Mouse (Mus musculus): ENCODE data around the gene Nf2. TPM values are rescaled to one million over a fixed set of nuclear protein-coding genes. Genes with fewer than 3 reads are reported as not detected.

The Nf2 gene
- polyA plus RNA-seq, 1 experiment from 2014 or later = 37.4 TPM

GRCm38 (mm10) chr11:4793006-4793405, 56.3 kb downstream of the Nf2 start:
- no peaks in the 10 kb centered on the region for H3K27me3 ChIP-seq (replicated peaks; ENCODE audit: control insufficient read depth, insufficient read depth, low read length)
- DNase-seq (ENCODE audit: low spot score) (no peak), ATAC-seq (replicated peaks; ENCODE audit: low FRiP score) (no peak)
- no peaks in the 10 kb centered on the region for H3K9me3 ChIP-seq (ENCODE audit: control insufficient read depth, low read length)
- no peak overlapping the region for H3K4me2 ChIP-seq
- no peak overlapping the region for H3K4me3 ChIP-seq (ENCODE audit: low read depth, low read length)
- WGBS = 68% methylated on average over 3 of the region's 3 CpGs
- peaks cover 5% of the 10 kb centered on the region for H3K36me3 ChIP-seq (ENCODE audit: control insufficient read depth, insufficient read depth, low read length)
- H3K27ac ChIP-seq (ENCODE audit: low read depth, low read length) = no peak overlapping the region
- no peaks in the 10 kb centered on the region for H3K4me1 ChIP-seq (replicated peaks; ENCODE audit: control insufficient read depth, insufficient read depth, low read length)
- H3K9ac ChIP-seq (ENCODE audit: low read depth, low read length) = no peak overlapping the region

GRCm38 (mm10) chr11:4791549-4791948, 57.8 kb downstream of the Nf2 start:
- Histone ChIP-seq H3K36me3 (ENCODE audit: control insufficient read depth, insufficient read depth, low read length) (peaks cover 9% of the 10 kb centered on the region), H3K4me3 (ENCODE audit: low read depth, low read length) (no peak overlapping the region), H3K27ac (ENCODE audit: low read depth, low read length) (no peak overlapping the region), H3K4me1 (replicated peaks; ENCODE audit: control insufficient read depth, insufficient read depth, low read length) (no peaks in the 10 kb centered on the region), H3K4me2 (no peak overlapping the region), H3K9ac (ENCODE audit: low read depth, low read length) (no peak overlapping the region), H3K27me3 (replicated peaks; ENCODE audit: control insufficient read depth, insufficient read depth, low read length) (no peaks in the 10 kb centered on the region), H3K9me3 (ENCODE audit: control insufficient read depth, low read length) (no peaks in the 10 kb centered on the region)
- ATAC-seq (replicated peaks; ENCODE audit: low FRiP score) (no peak), DNase-seq (ENCODE audit: low spot score) (no peak)
- WGBS = 89% methylated on average over 6 of the region's 6 CpGs

- H3K4me2 ChIP-seq = no peak overlapping the region
- H3K9ac ChIP-seq (ENCODE audit: low read depth, low read length) = no peak overlapping the region
- ATAC-seq (replicated peaks; ENCODE audit: low FRiP score) (no peak), DNase-seq (ENCODE audit: low spot score) (no peak)
- WGBS = 94% methylated on average over 5 of the region's 5 CpGs
- H3K9me3 ChIP-seq (ENCODE audit: control insufficient read depth, low read length) = no peaks in the 10 kb centered on the region
- no peaks in the 10 kb centered on the region for H3K27me3 ChIP-seq (replicated peaks; ENCODE audit: control insufficient read depth, insufficient read depth, low read length)
- no peaks in the 10 kb centered on the region for H3K4me1 ChIP-seq (replicated peaks; ENCODE audit: control insufficient read depth, insufficient read depth, low read length)
- no peak overlapping the region for H3K27ac ChIP-seq (ENCODE audit: low read depth, low read length)
- H3K4me3 ChIP-seq (ENCODE audit: low read depth, low read length) = no peak overlapping the region
- H3K36me3 ChIP-seq (ENCODE audit: control insufficient read depth, insufficient read depth, low read length) = peaks cover 10% of the 10 kb centered on the region
Measured at GRCm38 (mm10) chr11:4789691-4790090, 59.6 kb downstream of the Nf2 start.

- ATAC-seq (replicated peaks; ENCODE audit: low FRiP score) = no peak
- H3K27ac ChIP-seq (ENCODE audit: low read depth, low read length) = no peak overlapping the region
- H3K9me3 ChIP-seq (ENCODE audit: control insufficient read depth, low read length) = no peaks in the 10 kb centered on the region
- H3K27me3 ChIP-seq (replicated peaks; ENCODE audit: control insufficient read depth, insufficient read depth, low read length) = no peaks in the 10 kb centered on the region
- H3K9ac ChIP-seq (ENCODE audit: low read depth, low read length) = no peak overlapping the region
- no peak for DNase-seq (ENCODE audit: low spot score)
- 70% methylated on average over 5 of the region's 5 CpGs for WGBS
- H3K36me3 ChIP-seq (ENCODE audit: control insufficient read depth, insufficient read depth, low read length) = peaks cover 12% of the 10 kb centered on the region; the same call in 1 of the 2 replicates
- H3K4me1 ChIP-seq (replicated peaks; ENCODE audit: control insufficient read depth, insufficient read depth, low read length) = no peaks in the 10 kb centered on the region
- H3K4me2 ChIP-seq = no peak overlapping the region
- no peak overlapping the region for H3K4me3 ChIP-seq (ENCODE audit: low read depth, low read length)
Measured at GRCm38 (mm10) chr11:4784629-4785142, 64.7 kb downstream of the Nf2 start.

- Histone ChIP-seq H3K4me3 (ENCODE audit: low read depth, low read length) (no peak overlapping the region), H3K36me3 (ENCODE audit: control insufficient read depth, insufficient read depth, low read length) (peaks cover 24% of the 10 kb centered on the region; the same call in 1 of the 2 replicates), H3K9me3 (ENCODE audit: control insufficient read depth, low read length) (no peaks in the 10 kb centered on the region), H3K4me1 (replicated peaks; ENCODE audit: control insufficient read depth, insufficient read depth, low read length) (no peaks in the 10 kb centered on the region), H3K27me3 (replicated peaks; ENCODE audit: control insufficient read depth, insufficient read depth, low read length) (no peaks in the 10 kb centered on the region), H3K4me2 (no peak overlapping the region), H3K27ac (ENCODE audit: low read depth, low read length) (no peak overlapping the region), H3K9ac (ENCODE audit: low read depth, low read length) (no peak overlapping the region)
- DNase-seq (ENCODE audit: low spot score) = no peak
- WGBS = 73% methylated on average over 3 of the region's 3 CpGs
- no peak for ATAC-seq (replicated peaks; ENCODE audit: low FRiP score)
Measured at GRCm38 (mm10) chr11:4783116-4783515, 66.2 kb downstream of the Nf2 start.

GRCm38 (mm10) chr11:4780927-4781326, 68.4 kb downstream of the Nf2 start:
- ATAC-seq (replicated peaks; ENCODE audit: low FRiP score) (no peak), DNase-seq (ENCODE audit: low spot score) (no peak)
- Histone ChIP-seq H3K4me2 (no peak overlapping the region), H3K4me1 (replicated peaks; ENCODE audit: control insufficient read depth, insufficient read depth, low read length) (no peaks in the 10 kb centered on the region), H3K36me3 (ENCODE audit: control insufficient read depth, insufficient read depth, low read length) (peaks cover 26% of the 10 kb centered on the region; the same call in 1 of the 2 replicates), H3K4me3 (ENCODE audit: low read depth, low read length) (no peak overlapping the region), H3K9ac (ENCODE audit: low read depth, low read length) (no peak overlapping the region), H3K27me3 (replicated peaks; ENCODE audit: control insufficient read depth, insufficient read depth, low read length) (no peaks in the 10 kb centered on the region), H3K9me3 (ENCODE audit: control insufficient read depth, low read length) (no peaks in the 10 kb centered on the region), H3K27ac (ENCODE audit: low read depth, low read length) (no peak overlapping the region)
- 76% methylated on average over 3 of the region's 3 CpGs for WGBS

GRCm38 (mm10) chr11:4772925-4773324, 76.4 kb downstream of the Nf2 start:
- H3K27me3 ChIP-seq (replicated peaks; ENCODE audit: control insufficient read depth, insufficient read depth, low read length) = no peaks in the 10 kb centered on the region
- no peaks in the 10 kb centered on the region for H3K9me3 ChIP-seq (ENCODE audit: control insufficient read depth, low read length)
- 42% methylated on average over 3 of the region's 3 CpGs for WGBS
- H3K4me3 ChIP-seq (ENCODE audit: low read depth, low read length) = no peak overlapping the region
- no peak overlapping the region for H3K4me2 ChIP-seq
- H3K27ac ChIP-seq (ENCODE audit: low read depth, low read length) = no peak overlapping the region
- H3K36me3 ChIP-seq (ENCODE audit: control insufficient read depth, insufficient read depth, low read length) = peaks cover 12% of the 10 kb centered on the region; the same call in 1 of the 2 replicates
- no peak for DNase-seq (ENCODE audit: low spot score)
- H3K4me1 ChIP-seq (replicated peaks; ENCODE audit: control insufficient read depth, insufficient read depth, low read length) = no peaks in the 10 kb centered on the region
- H3K9ac ChIP-seq (ENCODE audit: low read depth, low read length) = no peak overlapping the region
- no peak for ATAC-seq (replicated peaks; ENCODE audit: low FRiP score)

GRCm38 (mm10) chr11:4771756-4772155, 77.6 kb downstream of the Nf2 start:
- DNase-seq (ENCODE audit: low spot score) = no peak
- no peak overlapping the region for H3K9ac ChIP-seq (ENCODE audit: low read depth, low read length)
- ATAC-seq (replicated peaks; ENCODE audit: low FRiP score) = no peak
- no peaks in the 10 kb centered on the region for H3K27me3 ChIP-seq (replicated peaks; ENCODE audit: control insufficient read depth, insufficient read depth, low read length)
- 83% methylated on average over 7 of the region's 7 CpGs for WGBS
- H3K4me2 ChIP-seq = no peak overlapping the region
- peaks cover 9% of the 10 kb centered on the region; the same call in 1 of the 2 replicates for H3K36me3 ChIP-seq (ENCODE audit: control insufficient read depth, insufficient read depth, low read length)
- H3K9me3 ChIP-seq (ENCODE audit: control insufficient read depth, low read length) = no peaks in the 10 kb centered on the region
- no peaks in the 10 kb centered on the region for H3K4me1 ChIP-seq (replicated peaks; ENCODE audit: control insufficient read depth, insufficient read depth, low read length)
- H3K4me3 ChIP-seq (ENCODE audit: low read depth, low read length) = no peak overlapping the region
- no peak overlapping the region for H3K27ac ChIP-seq (ENCODE audit: low read depth, low read length)

GRCm38 (mm10) chr11:4769881-4770280, 79.5 kb downstream of the Nf2 start:
- Histone ChIP-seq H3K4me1 (replicated peaks; ENCODE audit: control insufficient read depth, insufficient read depth, low read length) (no peaks in the 10 kb centered on the region), H3K9me3 (ENCODE audit: control insufficient read depth, low read length) (no peaks in the 10 kb centered on the region), H3K4me3 (ENCODE audit: low read depth, low read length) (no peak overlapping the region), H3K4me2 (no peak overlapping the region), H3K36me3 (ENCODE audit: control insufficient read depth, insufficient read depth, low read length) (peaks cover 4% of the 10 kb centered on the region; the same call in 1 of the 2 replicates), H3K27ac (ENCODE audit: low read depth, low read length) (no peak overlapping the region), H3K9ac (ENCODE audit: low read depth, low read length) (no peak overlapping the region), H3K27me3 (replicated peaks; ENCODE audit: control insufficient read depth, insufficient read depth, low read length) (no peaks in the 10 kb centered on the region)
- no peak for DNase-seq (ENCODE audit: low spot score)
- no peak for ATAC-seq (replicated peaks; ENCODE audit: low FRiP score)
- WGBS = 91% methylated on average over 6 of the region's 6 CpGs
